Comparison of ENCODE assay signal across 13 mouse cellular contexts in genomic region chr5:143617487-143618209, GRCm38 (mm10). TPM values are rescaled to one million over a fixed set of nuclear protein-coding genes. Genes with fewer than 3 reads are reported as not detected.
DNase-seq lines count a peak whose midpoint lies in the region; ATAC-seq and TF ChIP-seq lines count a peak whose summit lies in the region.
"Had no signal": no experiment of that assay in that cellular context is flagged by ENCODE, and none has a peak within 500 bp of the region (broad histone marks: within the 10 kb centered on the region; RNA-seq: fewer than 3 reads in every experiment).

No protein-coding gene starts in this region.

- no peak overlapping the region for H3K27ac ChIP-seq in hindbrain, embryonic 10.5 days
- H3K27ac ChIP-seq in hindbrain, embryonic 13.5 days, result no peak overlapping the region; the same call in 1 of the 2 replicates
- peak overlapping the region; percentile 71 for H3K27ac ChIP-seq in testis, adult 2 months (ENCODE audit: control insufficient read depth, insufficient read depth, low read depth, low read length)
- H3K27ac ChIP-seq in intestine, embryonic 16.5 days (ENCODE audit: low read length), result no peak overlapping the region
- H3K27ac ChIP-seq: hindbrain, embryonic 15.5 days; neural tube, embryonic 12.5 days had no signal

- TF ChIP-seq CTCF in testis, adult 2 months (IDR thresholded peaks at IDR 0.05; ENCODE audit: control insufficient read depth, insufficient read depth, insufficient replicate concordance, low read depth, low read length), result no peak

- H3K27me3 ChIP-seq in hindbrain, embryonic 10.5 days (ENCODE audit: insufficient read depth, poor library complexity, severe bottlenecking), result no peaks in the 10 kb centered on the region
- H3K27me3 ChIP-seq in hindbrain, embryonic 13.5 days, result no peaks in the 10 kb centered on the region
- no peaks in the 10 kb centered on the region for H3K27me3 ChIP-seq in testis, adult 2 months (ENCODE audit: control insufficient read depth, insufficient read depth, low read length)
- H3K27me3 ChIP-seq in intestine, embryonic 16.5 days (replicated peaks; ENCODE audit: control insufficient read depth, insufficient read depth, low read length), result no peaks in the 10 kb centered on the region
- H3K27me3 ChIP-seq: hindbrain, embryonic 15.5 days; neural tube, embryonic 12.5 days had no signal

- H3K4me3 ChIP-seq in hindbrain, embryonic 10.5 days, result no peak overlapping the region
- no peak overlapping the region for H3K4me3 ChIP-seq in hindbrain, embryonic 13.5 days
- no peak overlapping the region for H3K4me3 ChIP-seq in testis, adult 2 months (ENCODE audit: control insufficient read depth, low read depth, low read length)
- no peak overlapping the region for H3K4me3 ChIP-seq in intestine, embryonic 16.5 days (ENCODE audit: low read length)
- H3K4me3 ChIP-seq: hindbrain, embryonic 15.5 days; neural tube, embryonic 12.5 days had no signal

- H3K36me3 ChIP-seq in hindbrain, embryonic 10.5 days, result no peaks in the 10 kb centered on the region
- H3K36me3 ChIP-seq in hindbrain, embryonic 13.5 days, result no peaks in the 10 kb centered on the region
- H3K36me3 ChIP-seq in testis, adult 2 months (ENCODE audit: control insufficient read depth, insufficient read depth, low read length), result no peaks in the 10 kb centered on the region
- H3K36me3 ChIP-seq in intestine, embryonic 16.5 days (ENCODE audit: control insufficient read depth, insufficient read depth, low read length), result no peaks in the 10 kb centered on the region
- H3K36me3 ChIP-seq: hindbrain, embryonic 15.5 days; neural tube, embryonic 12.5 days had no signal

- WGBS in hindbrain, embryonic 10.5 days, result 57% methylated on average over 10 of the region's 10 CpGs
- 64% methylated on average over 10 of the region's 10 CpGs for WGBS in hindbrain, embryonic 13.5 days
- WGBS in intestine, embryonic 16.5 days, result 60% methylated on average over 10 of the region's 10 CpGs

- TF ChIP-seq POLR2A in testis, adult 2 months (IDR thresholded peaks at IDR 0.05; ENCODE audit: control insufficient read depth, low read depth, low read length), result no peak

- H3K9ac ChIP-seq in hindbrain, embryonic 13.5 days, result no peak overlapping the region
- H3K9ac ChIP-seq in intestine, embryonic 16.5 days (ENCODE audit: low read depth, low read length), result no peak overlapping the region
- H3K9ac ChIP-seq: hindbrain, embryonic 15.5 days; neural tube, embryonic 12.5 days had no signal

- ATAC-seq in hindbrain, embryonic 13.5 days (ENCODE audit: low FRiP score), result no peak
- no peak for ATAC-seq in cerebellum, adult (ENCODE audit: insufficient number of reproducible peaks, low FRiP score, low TSS enrichment)
- ATAC-seq in intestine, embryonic 16.5 days, result no peak
- ATAC-seq: forebrain, embryonic 14.5 days had no signal

- H3K4me1 ChIP-seq in hindbrain, embryonic 10.5 days (replicated peaks), result peaks cover 10% of the 10 kb centered on the region
- peaks cover 17% of the 10 kb centered on the region for H3K4me1 ChIP-seq in hindbrain, embryonic 13.5 days (replicated peaks)
- H3K4me1 ChIP-seq in testis, adult 2 months (ENCODE audit: control insufficient read depth, insufficient read depth, low read length), result peaks cover 15% of the 10 kb centered on the region
- H3K4me1 ChIP-seq in intestine, embryonic 16.5 days (ENCODE audit: control insufficient read depth, insufficient read depth, low read length), result peaks cover 14% of the 10 kb centered on the region; the same call in 1 of the 2 replicates

- DNase-seq in hindbrain, embryonic 10.5 days (ENCODE audit: low spot score), result peak; percentile 29
- DNase-seq in testis, postnatal 14 days (ENCODE audit: low spot score), result no peak
- DNase-seq in heart, postnatal 10 days, result peak; percentile 73 to 75
- DNase-seq in thymus, postnatal 4 days, result no peak
- DNase-seq: cerebellum, adult 18-20 months; lung, postnatal 4 days had no signal

- H3K9me3 ChIP-seq in hindbrain, embryonic 10.5 days, result no peaks in the 10 kb centered on the region
- H3K9me3 ChIP-seq in hindbrain, embryonic 13.5 days, result no peaks in the 10 kb centered on the region
- no peaks in the 10 kb centered on the region for H3K9me3 ChIP-seq in intestine, embryonic 16.5 days (ENCODE audit: control insufficient read depth, low read length)
- H3K9me3 ChIP-seq: hindbrain, embryonic 15.5 days had no signal

- intact Hi-C loops in heart, postnatal 10 days (cut with DNase I), result loop anchor here (2.0 kb wide), 1 partner anchor 21 kb away; no protein-coding TSS in a partner anchor

- H3K4me2 ChIP-seq in hindbrain, embryonic 13.5 days, result no peak overlapping the region
- no peak overlapping the region for H3K4me2 ChIP-seq in intestine, embryonic 16.5 days (ENCODE audit: low read depth, low read length)
- H3K4me2 ChIP-seq: hindbrain, embryonic 15.5 days; neural tube, embryonic 12.5 days had no signal

RNA-seq across cellular contexts. Expression of gene Cyth3, which starts 4.6 kb away (rescaled TPM):
- polyA plus RNA-seq in hindbrain, embryonic 10.5 days (2016; fragmentation: Nextera tagmentation; extraction: Ambion mirVana), result 33.6 and 36.4 TPM in 2 replicates
- 34.2 and 37.9 TPM in 2 replicates for polyA plus RNA-seq in hindbrain, embryonic 13.5 days (2015; fragmentation: Nextera tagmentation; extraction: Ambion mirVana)
- 22.5 and 24.0 TPM in 2 replicates for polyA plus RNA-seq in testis, adult 2 months (2012; rRNA removed)
- total RNA-seq in heart, postnatal 10 days (2021), result 100 to 1,000 TPM in 1 of 2 experiments, 10 to 100 TPM in 1; 87.2 to 125 TPM
- 42.5 and 43.3 TPM in 2 replicates for polyA plus RNA-seq in intestine, embryonic 16.5 days (2015; fragmentation: Nextera tagmentation; extraction: Ambion mirVana)

Comparison
In these comparisons a context has a peak if more than half of its experiments do, and no peak if none do; other contexts are left out.
1. DNase-seq: peak in hindbrain, embryonic 10.5 days (single experiment) and heart, postnatal 10 days (2 of 2); none in testis, postnatal 14 days (single experiment) and thymus, postnatal 4 days (single experiment).